Mouse (Mus musculus) heart, embryonic 14.5 days (tissue): Measurements from ENCODE around the gene Tbc1d20. TPM values are rescaled to one million over a fixed set of nuclear protein-coding genes. Genes with fewer than 3 reads are reported as not detected.

Experiments
- ATAC-seq: fragments of 200-750 bp; cut with Nextera tagmentation; 2 replicates; pipeline ENCODE4 v1.8.0; 2017; ENCODE audit warnings: low read depth, moderate TSS enrichment; ENCODE audit not compliant: insufficient number of reproducible peaks, insufficient read depth, low FRiP score
- H3K27ac ChIP-seq, 2 experiments: fragments of 200-500 bp in 1 of 2; fragments of 300-500 bp in 1 of 2; sonication (generic) in 1 of 2; replicated peaks in 1 of 2; 2 replicates each; pipeline ENCODE4 v1.5.1; 2012 to 2014; ENCODE audit warnings: low read depth in 2 of 2, low read length in 2 of 2, control low read depth in 1 of 2, mild to moderate bottlenecking in 1 of 2, mixed read lengths in 1 of 2; ENCODE audit not compliant: control insufficient read depth in 1 of 2, insufficient read depth in 1 of 2
- H3K27me3 ChIP-seq: fragments of 300-500 bp; sonication (generic); 2 replicates; pipeline ENCODE4 v1.6.1; 2014; ENCODE audit warnings: mild to moderate bottlenecking, low read length, control low read depth; ENCODE audit not compliant: control insufficient read depth, insufficient read depth
- H3K36me3 ChIP-seq: fragments of 300-500 bp; sonication (generic); 2 replicates; pipeline ENCODE4 v1.6.1; 2014; ENCODE audit warnings: mild to moderate bottlenecking, control low read depth, low read length, mixed read lengths; ENCODE audit not compliant: control insufficient read depth, insufficient read depth
- H3K4me1 ChIP-seq, 2 experiments: fragments of 200-500 bp in 1 of 2; fragments of 300-500 bp in 1 of 2; sonication (generic) in 1 of 2; 2 replicates each; pipeline ENCODE4 v1.6.1; 2012 to 2014; ENCODE audit warnings: low read length in 2 of 2, control low read depth in 1 of 2, mixed read lengths in 1 of 2; ENCODE audit not compliant: control insufficient read depth in 2 of 2, insufficient read depth in 2 of 2
- H3K4me2 ChIP-seq: fragments of 300-500 bp; sonication (generic); 2 replicates; pipeline ENCODE4 v1.6.1; 2014; ENCODE audit warnings: mild to moderate bottlenecking, low read length
- H3K4me3 ChIP-seq, 2 experiments: fragments of 200-500 bp in 1 of 2; fragments of 300-500 bp in 1 of 2; sonication (generic) in 1 of 2; 2 replicates each; pipeline ENCODE4 v1.5.1; 2012 to 2014; ENCODE audit warnings: low read length in 2 of 2, mild to moderate bottlenecking in 2 of 2, control low read depth in 1 of 2, low read depth in 1 of 2, moderate library complexity in 1 of 2; ENCODE audit not compliant: control insufficient read depth in 1 of 2, insufficient read depth in 1 of 2
- H3K9ac ChIP-seq: fragments of 300-500 bp; sonication (generic); 2 replicates; pipeline ENCODE4 v1.6.1; 2014; ENCODE audit warnings: mild to moderate bottlenecking, low read length
- H3K9me3 ChIP-seq: fragments of 300-500 bp; sonication (generic); 2 replicates; pipeline ENCODE4 v1.6.1; 2016; ENCODE audit warnings: low read length, control low read depth; ENCODE audit not compliant: control insufficient read depth
- WGBS: fragments of 180-500 bp; shearing (Covaris S2); extraction: QIAGEN DNeasy Blood & Tissue Kit; methylation state at CpG from one replicate; pipeline ENCODE4 v1.1.7; 2014; 5-methylcytosine and 5-hydroxymethylcytosine counted together
- polyA plus RNA-seq: library from polyadenylated mRNA; unstranded; fragments of >200 nt; fragmentation: Nextera tagmentation; extraction: Ambion mirVana; gene quantifications from 2 replicates; pipeline ENCODE4 v1.2.1, GENCODE M21; 2014

The Tbc1d20 gene
- polyA plus RNA-seq, 1 experiment from 2014 or later, result 32.2 TPM

DNA sequence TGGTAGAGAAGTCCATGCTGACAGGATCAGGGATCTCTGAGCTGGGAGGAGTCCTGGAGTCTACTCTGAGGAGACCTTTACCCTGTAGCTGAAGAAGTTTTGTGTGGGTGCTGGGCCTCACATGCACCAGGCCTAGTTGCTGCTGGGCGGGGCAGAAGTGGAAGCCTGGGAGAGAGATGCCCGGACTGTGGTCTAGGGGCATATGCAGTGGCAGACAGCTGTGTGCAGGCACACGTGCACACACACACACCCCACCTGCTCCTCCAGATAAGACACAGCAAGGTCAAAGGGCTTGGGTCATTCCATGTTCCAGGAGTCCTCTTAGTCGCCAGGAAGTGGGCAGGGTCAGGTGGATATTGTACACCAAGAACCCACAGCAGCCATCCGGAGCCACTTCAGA lies 66.0 kb downstream of the Tbc1d20 start:
- ATAC-seq, result no peak
- 47% methylated on average over 5 of the region's 5 CpGs for WGBS
- Histone ChIP-seq H3K36me3 (no peaks in the 10 kb centered on the region), H3K9ac (peak overlapping the region; percentile 21; the same call in 1 of the 2 replicates), H3K27ac (peak overlapping the region; percentile 27 to 53; a peak in 3 of 4 replicates), H3K27me3 (no peaks in the 10 kb centered on the region), H3K4me3 (no peak overlapping the region), H3K9me3 (no peaks in the 10 kb centered on the region), H3K4me2 (no peak overlapping the region), H3K4me1 (peaks cover 18 to 20% of the 10 kb centered on the region in 2 experiments)

DNA sequence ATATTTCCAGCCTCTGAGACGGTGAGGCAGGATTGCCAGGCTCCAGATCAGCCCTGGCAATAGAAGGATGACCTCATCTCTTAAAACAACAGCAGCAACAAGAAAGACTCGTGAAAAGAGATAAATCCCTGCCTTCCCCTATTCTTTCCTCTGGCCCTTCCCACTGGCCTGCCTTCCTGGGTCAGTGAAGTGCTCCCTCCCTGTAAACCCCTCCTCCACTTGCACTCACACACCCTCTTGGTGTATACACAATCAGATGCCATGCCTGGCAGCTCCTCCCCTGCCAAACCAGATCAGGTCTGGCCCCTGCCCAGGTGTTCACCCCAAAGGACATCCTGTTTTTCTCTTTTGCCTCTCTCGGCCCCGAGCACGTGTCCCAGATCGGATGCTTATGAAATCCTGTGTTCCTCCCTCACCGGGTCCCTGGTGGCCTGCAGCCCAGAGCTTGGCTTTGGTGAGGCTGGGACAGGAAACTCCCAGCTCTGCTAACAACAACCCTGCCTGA lies 66.7 kb downstream of the Tbc1d20 start:
- peak; percentile 55 for ATAC-seq
- WGBS, result 25% methylated on average over 7 of the region's 7 CpGs
- H3K4me2 ChIP-seq, result no peak overlapping the region

DNA sequence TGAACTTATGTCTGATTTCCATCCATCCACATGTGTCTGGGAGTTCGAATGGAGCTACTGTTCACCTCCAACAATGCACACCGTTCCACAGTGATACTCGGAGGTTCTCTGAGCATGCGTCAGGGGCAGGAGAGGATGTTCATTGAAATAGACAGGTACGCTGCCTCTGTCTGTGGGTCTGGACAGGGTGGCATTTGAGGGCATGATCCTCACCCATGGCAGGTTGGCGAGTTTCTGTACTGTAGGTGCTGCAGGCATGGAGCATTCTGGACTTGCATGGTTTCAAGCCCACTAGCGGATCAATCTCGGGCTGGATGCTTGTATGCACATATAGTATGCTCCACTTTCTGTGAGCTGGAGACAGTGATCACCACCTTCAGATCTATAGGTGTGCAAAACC lies 67.6 kb downstream of the Tbc1d20 start:
- Histone ChIP-seq H3K9ac (no peak overlapping the region), H3K4me1 (peaks cover 18 to 20% of the 10 kb centered on the region in 2 experiments), H3K4me3 (no peak overlapping the region), H3K36me3 (no peaks in the 10 kb centered on the region), H3K4me2 (no peak overlapping the region), H3K9me3 (no peaks in the 10 kb centered on the region), H3K27ac (no peak overlapping the region), H3K27me3 (no peaks in the 10 kb centered on the region)
- no peak for ATAC-seq
- 87% methylated on average over 8 of the region's 8 CpGs for WGBS

More for the DNA sequence above, 66.7 kb downstream of the Tbc1d20 start:
- Histone ChIP-seq H3K27ac (peak overlapping the region; percentile 6 to 53; a peak in 3 of 4 replicates), H3K27me3 (no peaks in the 10 kb centered on the region), H3K4me3 (no peak overlapping the region), H3K36me3 (no peaks in the 10 kb centered on the region), H3K9me3 (no peaks in the 10 kb centered on the region), H3K9ac (no peak overlapping the region), H3K4me1 (peaks cover 18 to 20% of the 10 kb centered on the region in 2 experiments)

Other genes with a start within 250 kb of the Tbc1d20 start
- not detected in 2 replicates for gene Scrt2, start 212.3 kb upstream of the Tbc1d20 start, polyA plus RNA-seq
- 5.7 and 6.1 TPM in 2 replicates for gene Srxn1, start 188.3 kb upstream of the Tbc1d20 start, polyA plus RNA-seq
- 16.0 and 19.5 TPM in 2 replicates for gene Tcf15, start 150.3 kb upstream of the Tbc1d20 start, polyA plus RNA-seq
- 72.5 and 106 TPM in 2 replicates for gene Csnk2a1, start 67.0 kb upstream of the Tbc1d20 start, polyA plus RNA-seq
- gene Rbck1, start 38.8 kb downstream of the Tbc1d20 start, polyA plus RNA-seq, result 63.0 and 63.1 TPM in 2 replicates
- 1.8 and 1.9 TPM in 2 replicates for gene Trib3, start 50.2 kb downstream of the Tbc1d20 start, polyA plus RNA-seq
- 2.2 and 3.8 TPM in 2 replicates for gene Nrsn2, start 82.8 kb downstream of the Tbc1d20 start, polyA plus RNA-seq
- gene Sox12, start 104.2 kb downstream of the Tbc1d20 start, polyA plus RNA-seq, result 13.1 and 15.0 TPM in 2 replicates
- 35.7 and 36.1 TPM in 2 replicates for gene Zcchc3, start 121.2 kb downstream of the Tbc1d20 start, polyA plus RNA-seq
- 1.8 and 2.3 TPM in 2 replicates for gene 6820408C15Rik, start 121.8 kb downstream of the Tbc1d20 start, polyA plus RNA-seq
- not detected in 2 replicates for gene Defb23, start 170.8 kb downstream of the Tbc1d20 start, polyA plus RNA-seq
- not detected in 2 replicates for gene Defb20, start 183.2 kb downstream of the Tbc1d20 start, polyA plus RNA-seq
- not detected in 2 replicates for gene Defb22, start 196.3 kb downstream of the Tbc1d20 start, polyA plus RNA-seq
- gene Defb26, start 217.9 kb downstream of the Tbc1d20 start, polyA plus RNA-seq, result not detected in 2 replicates
- gene Defb28, start 224.4 kb downstream of the Tbc1d20 start, polyA plus RNA-seq, result not detected in 2 replicates
- gene Defb29, start 246.3 kb downstream of the Tbc1d20 start, polyA plus RNA-seq, result not detected in 2 replicates